Mouse (Mus musculus) layer of hippocampus, adult 2 months (tissue): ENCODE measurements around the gene Efhc1. TPM values are rescaled to one million over a fixed set of nuclear protein-coding genes. Genes with fewer than 3 reads are reported as not detected.
"Not testable (repeated sequence)": the region's sequence is repeated elsewhere in the genome, so short reads cannot be mapped to it uniquely, and the experiment has no call there.

Experiments
- DNase-seq, 2 experiments: peaks; one replicate each; pipeline ENCODE4 v3.0.0; 2022; ENCODE audit warnings: low spot score in 2 of 2
- H3K27ac ChIP-seq: fragments of 200-600 bp; 2 replicates; pipeline ENCODE4 v1.8.1; 2022
- H3K4me3 ChIP-seq: fragments of 200-600 bp; 2 replicates; pipeline ENCODE4 v1.8.1; 2022; ENCODE audit warnings: mild to moderate bottlenecking
- CTCF ChIP-seq: fragments of 200-600 bp; conservative IDR thresholded peaks from 2 replicates; pipeline ENCODE4 v1.8.1; 2022; ENCODE audit warnings: antibody characterized with exemption, mild to moderate bottlenecking, moderate library complexity
- total RNA-seq, 2 experiments: library from RNA; stranded (reverse); gene quantifications; 2 replicates each; pipeline ENCODE4 v1.2.3; 2021

Gene Efhc1
- total RNA-seq, 2 experiments from 2014 or later: 2.0 to 2.1 TPM

- DNase-seq, H3K4me3 ChIP-seq, H3K27ac ChIP-seq: not testable (repeated sequence)
- peak; percentile 46 for TF ChIP-seq CTCF
These were observed 26.1 kb upstream of the Efhc1 start for GRCm38 (mm10) chr1:20925324-20925723.

- Histone ChIP-seq H3K27ac (no peak overlapping the region), H3K4me3 (no peak overlapping the region)
- DNase-seq: no peak
- no peak for TF ChIP-seq CTCF
These were observed 25.5 kb upstream of the Efhc1 start for GRCm38 (mm10) chr1:20925926-20926325.

GRCm38 (mm10) chr1:20926376-20926775 lies 25.1 kb upstream of the Efhc1 start:
- Histone ChIP-seq H3K27ac (no peak overlapping the region), H3K4me3 (no peak overlapping the region)
- DNase-seq: no peak
- no peak for TF ChIP-seq CTCF

- Histone ChIP-seq H3K27ac (no peak overlapping the region), H3K4me3 (no peak overlapping the region)
- no peak for TF ChIP-seq CTCF
- DNase-seq: no peak
These were observed 22.9 kb upstream of the Efhc1 start for GRCm38 (mm10) chr1:20928487-20928886.

GRCm38 (mm10) chr1:20933457-20933856 lies 18.0 kb upstream of the Efhc1 start:
- Histone ChIP-seq H3K4me3 (no peak overlapping the region), H3K27ac (peak overlapping the region; percentile 21)
- peak; percentile 87 for TF ChIP-seq CTCF
- DNase-seq: peak; percentile 66 to 71

- no peak overlapping the region for H3K27ac ChIP-seq
- no peak overlapping the region for H3K4me3 ChIP-seq
- DNase-seq: no peak
- no peak for TF ChIP-seq CTCF
These were observed 16.3 kb upstream of the Efhc1 start for GRCm38 (mm10) chr1:20935106-20935505.

- Histone ChIP-seq H3K4me3 (no peak overlapping the region), H3K27ac (no peak overlapping the region)
- TF ChIP-seq CTCF: peak; percentile 95
- DNase-seq: peak; percentile 24 to 69
These were observed 12.4 kb upstream of the Efhc1 start for GRCm38 (mm10) chr1:20939046-20939445.

- Histone ChIP-seq H3K4me3 (peak overlapping the region; percentile 16; the same call in 1 of the 2 replicates), H3K27ac (no peak overlapping the region)
- no peak for DNase-seq
- no peak; the same call in 1 of the 2 replicates for TF ChIP-seq CTCF
These were observed 11.3 kb upstream of the Efhc1 start for GRCm38 (mm10) chr1:20940151-20940550.

- TF ChIP-seq CTCF: no peak
- Histone ChIP-seq H3K27ac (peak overlapping the region; percentile 29; the same call in 1 of the 2 replicates), H3K4me3 (no peak overlapping the region)
- DNase-seq: no peak
These were observed 10.1 kb upstream of the Efhc1 start for GRCm38 (mm10) chr1:20941322-20941721.

- Histone ChIP-seq H3K4me3 (no peak overlapping the region), H3K27ac (peak overlapping the region; percentile 29; the same call in 1 of the 2 replicates)
- no peak for DNase-seq
- TF ChIP-seq CTCF: no peak
These were observed 9.6 kb upstream of the Efhc1 start for GRCm38 (mm10) chr1:20941857-20942256.

GRCm38 (mm10) chr1:20943016-20943415 lies 8.4 kb upstream of the Efhc1 start:
- H3K4me3 ChIP-seq: no peak overlapping the region
- no peak for DNase-seq
- no peak overlapping the region for H3K27ac ChIP-seq
- TF ChIP-seq CTCF: peak; percentile 50

- H3K27ac ChIP-seq: peak overlapping the region; percentile 97
These were observed 373 bp downstream of the Efhc1 start for GRCm38 (mm10) chr1:20951799-20952198.

GRCm38 (mm10) chr1:20954876-20955275 lies 3.5 kb downstream of the Efhc1 start:
- TF ChIP-seq CTCF: no peak
- DNase-seq: no peak
- Histone ChIP-seq H3K4me3 (no peak overlapping the region), H3K27ac (no peak overlapping the region)

More at GRCm38 (mm10) chr1:20951799-20952198, 373 bp downstream of the Efhc1 start:
- DNase-seq: no peak
- TF ChIP-seq CTCF: no peak
- H3K4me3 ChIP-seq: peak overlapping the region; percentile 76

GRCm38 (mm10) chr1:20969642-20970041 lies 18.2 kb downstream of the Efhc1 start:
- Histone ChIP-seq H3K4me3 (no peak overlapping the region), H3K27ac (no peak overlapping the region)
- no peak for DNase-seq
- TF ChIP-seq CTCF: no peak

- H3K4me3 ChIP-seq: no peak overlapping the region
- H3K27ac ChIP-seq: no peak overlapping the region
- DNase-seq: no peak
- no peak for TF ChIP-seq CTCF
These were observed 22.0 kb downstream of the Efhc1 start for GRCm38 (mm10) chr1:20973389-20973788.
